Mouse (Mus musculus) heart, embryonic 14.5 days (tissue): ENCODE measurements around the gene Vldlr. TPM values are rescaled to one million over a fixed set of nuclear protein-coding genes. Genes with fewer than 3 reads are reported as not detected.

Experiments used
- ATAC-seq: fragments of 200-750 bp; cut with Nextera tagmentation; 2 replicates; pipeline ENCODE4 v1.8.0; 2017; ENCODE audit warnings: low read depth, moderate TSS enrichment; ENCODE audit not compliant: insufficient number of reproducible peaks, insufficient read depth, low FRiP score
- H3K27ac ChIP-seq, 2 experiments: fragments of 200-500 bp in 1 of 2; fragments of 300-500 bp in 1 of 2; sonication (generic) in 1 of 2; replicated peaks in 1 of 2; 2 replicates each; pipeline ENCODE4 v1.5.1; 2012 to 2014; ENCODE audit warnings: low read depth in 2 of 2, low read length in 2 of 2, control low read depth in 1 of 2, mild to moderate bottlenecking in 1 of 2, mixed read lengths in 1 of 2; ENCODE audit not compliant: control insufficient read depth in 1 of 2, insufficient read depth in 1 of 2
- H3K27me3 ChIP-seq: fragments of 300-500 bp; sonication (generic); 2 replicates; pipeline ENCODE4 v1.6.1; 2014; ENCODE audit warnings: mild to moderate bottlenecking, low read length, control low read depth; ENCODE audit not compliant: control insufficient read depth, insufficient read depth
- H3K36me3 ChIP-seq: fragments of 300-500 bp; sonication (generic); 2 replicates; pipeline ENCODE4 v1.6.1; 2014; ENCODE audit warnings: mild to moderate bottlenecking, control low read depth, low read length, mixed read lengths; ENCODE audit not compliant: control insufficient read depth, insufficient read depth
- H3K4me1 ChIP-seq, 2 experiments: fragments of 200-500 bp in 1 of 2; fragments of 300-500 bp in 1 of 2; sonication (generic) in 1 of 2; 2 replicates each; pipeline ENCODE4 v1.6.1; 2012 to 2014; ENCODE audit warnings: low read length in 2 of 2, control low read depth in 1 of 2, mixed read lengths in 1 of 2; ENCODE audit not compliant: control insufficient read depth in 2 of 2, insufficient read depth in 2 of 2
- H3K4me2 ChIP-seq: fragments of 300-500 bp; sonication (generic); 2 replicates; pipeline ENCODE4 v1.6.1; 2014; ENCODE audit warnings: mild to moderate bottlenecking, low read length
- H3K4me3 ChIP-seq, 2 experiments: fragments of 200-500 bp in 1 of 2; fragments of 300-500 bp in 1 of 2; sonication (generic) in 1 of 2; 2 replicates each; pipeline ENCODE4 v1.5.1; 2012 to 2014; ENCODE audit warnings: low read length in 2 of 2, mild to moderate bottlenecking in 2 of 2, control low read depth in 1 of 2, low read depth in 1 of 2, moderate library complexity in 1 of 2; ENCODE audit not compliant: control insufficient read depth in 1 of 2, insufficient read depth in 1 of 2
- H3K9ac ChIP-seq: fragments of 300-500 bp; sonication (generic); 2 replicates; pipeline ENCODE4 v1.6.1; 2014; ENCODE audit warnings: mild to moderate bottlenecking, low read length
- H3K9me3 ChIP-seq: fragments of 300-500 bp; sonication (generic); 2 replicates; pipeline ENCODE4 v1.6.1; 2016; ENCODE audit warnings: low read length, control low read depth; ENCODE audit not compliant: control insufficient read depth
- WGBS: fragments of 180-500 bp; shearing (Covaris S2); extraction: QIAGEN DNeasy Blood & Tissue Kit; methylation state at CpG from one replicate; pipeline ENCODE4 v1.1.7; 2014; 5-methylcytosine and 5-hydroxymethylcytosine counted together
- polyA plus RNA-seq: library from polyadenylated mRNA; unstranded; fragments of >200 nt; fragmentation: Nextera tagmentation; extraction: Ambion mirVana; gene quantifications from 2 replicates; pipeline ENCODE4 v1.2.1, GENCODE M21; 2014

Vldlr gene
- polyA plus RNA-seq, 1 experiment from 2014 or later, result 31.5 TPM

GRCm38 (mm10) chr19:27273385-27273784 is 57.1 kb downstream of the Vldlr start:
- Histone ChIP-seq H3K9ac (no peak overlapping the region), H3K4me2 (no peak overlapping the region), H3K36me3 (no peaks in the 10 kb centered on the region), H3K4me3 (no peak overlapping the region), H3K4me1 (no peaks in the 10 kb centered on the region), H3K27ac (no peak overlapping the region), H3K9me3 (no peaks in the 10 kb centered on the region), H3K27me3 (no peaks in the 10 kb centered on the region)
- ATAC-seq, result no peak
- 77% methylated on average over 2 of the region's 2 CpGs for WGBS

- Histone ChIP-seq H3K4me3 (no peak overlapping the region), H3K27ac (no peak overlapping the region), H3K27me3 (no peaks in the 10 kb centered on the region), H3K36me3 (no peaks in the 10 kb centered on the region), H3K9me3 (no peaks in the 10 kb centered on the region), H3K4me1 (no peaks in the 10 kb centered on the region), H3K9ac (no peak overlapping the region), H3K4me2 (no peak overlapping the region)
- no peak for ATAC-seq
- WGBS, result 76% methylated on average over 1 of the region's 1 CpGs
Measured at GRCm38 (mm10) chr19:27274382-27274781, 58.1 kb downstream of the Vldlr start.

- Histone ChIP-seq H3K27ac (no peak overlapping the region), H3K4me2 (no peak overlapping the region), H3K36me3 (no peaks in the 10 kb centered on the region), H3K9ac (no peak overlapping the region), H3K4me3 (no peak overlapping the region), H3K4me1 (no peaks in the 10 kb centered on the region), H3K27me3 (no peaks in the 10 kb centered on the region), H3K9me3 (no peaks in the 10 kb centered on the region)
- no peak for ATAC-seq
- 88% methylated on average over 2 of the region's 2 CpGs for WGBS
Measured at GRCm38 (mm10) chr19:27279174-27279573, 62.9 kb downstream of the Vldlr start.

Other genes starting within 250 kb of the Vldlr start
- gene Kcnv2, start 106.1 kb downstream of the Vldlr start, polyA plus RNA-seq, result 0.07 and 0.08 TPM in 2 replicates
- 41.5 and 42.7 TPM in 2 replicates for gene Pum3, start 213.3 kb downstream of the Vldlr start, polyA plus RNA-seq